Mouse (Mus musculus): ENCODE data around the gene Ankrd37.

GRCm38 (mm10) chr8:45999138-45999783 lies 6.2 kb downstream of the Ankrd37 start, which contains the start of gene Lrp2bp:
- no peak for TF ChIP-seq NRF1 (IDR thresholded peaks at IDR 0.05; ENCODE audit: low read depth, low read length)
- TF ChIP-seq POLR2A (IDR thresholded peaks at IDR 0.05; ENCODE audit: low read depth, low read length): no peak
- no peak for TF ChIP-seq CHD2 (IDR thresholded peaks at IDR 0.05; ENCODE audit: low read length)
- no peak for TF ChIP-seq RCOR1 (conservative IDR thresholded peaks at IDR 0.05; ENCODE audit: low read depth, low read length)
- no peak for TF ChIP-seq MAFK (IDR thresholded peaks at IDR 0.05; ENCODE audit: insufficient replicate concordance, low read length)
- TF ChIP-seq EP300 (IDR thresholded peaks at IDR 0.05; ENCODE audit: low read length): no peak
- no peak for TF ChIP-seq ETS1 (conservative IDR thresholded peaks at IDR 0.05; ENCODE audit: low read depth, low read length)
- TF ChIP-seq ZKSCAN1 (IDR thresholded peaks at IDR 0.05; ENCODE audit: borderline replicate concordance, low read depth, low read length): no peak
- TF ChIP-seq CTCF (conservative IDR thresholded peaks at IDR 0.05 in 1 of 2, IDR thresholded peaks at IDR 0.05 in 1 of 2; ENCODE audit: low read depth in 2 of 2, low read length in 2 of 2): no peak
- TF ChIP-seq MXI1 (IDR thresholded peaks at IDR 0.05; ENCODE audit: low read depth, low read length): no peak
- no peak for TF ChIP-seq TCF12 (IDR thresholded peaks at IDR 0.05; ENCODE audit: low read depth, low read length)
- TF ChIP-seq GABPA (IDR thresholded peaks at IDR 0.05; ENCODE audit: insufficient replicate concordance, low read depth, low read length): no peak
